Mouse (Mus musculus): ENCODE measurements around the gene Serpina16. TPM values are rescaled to one million over a fixed set of nuclear protein-coding genes. Genes with fewer than 3 reads are reported as not detected.
"Not testable (repeated sequence)": the region's sequence is repeated elsewhere in the genome, so short reads cannot be mapped to it uniquely, and the experiment has no call there.

Serpina16 gene
- polyA plus RNA-seq, 1 experiment from 2014 or later: not detected

DNA sequence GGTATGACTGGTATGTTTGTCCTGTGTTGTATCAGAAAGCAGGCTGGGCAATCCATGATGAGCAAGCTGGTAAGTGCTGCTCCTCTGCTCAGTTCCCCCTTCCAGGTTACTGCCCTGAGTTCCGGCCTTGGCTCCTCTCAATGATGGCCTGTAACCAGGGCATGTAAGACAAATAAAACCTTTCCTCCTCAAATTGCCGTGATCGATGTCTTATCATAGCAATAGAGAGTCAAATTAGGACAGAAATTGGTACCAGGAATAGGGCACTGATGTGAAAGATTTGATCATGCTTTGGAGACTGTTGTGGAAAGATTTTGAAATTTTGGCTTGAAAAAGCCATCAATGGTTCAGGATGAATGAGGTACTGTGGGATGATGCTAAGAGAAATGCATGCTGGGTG lies 10.7 kb downstream of the Serpina16 start:
- TF ChIP-seq EP300 (IDR thresholded peaks at IDR 0.05; ENCODE audit: low read depth) (no peak), CTCF (IDR thresholded peaks at IDR 0.05; ENCODE audit: low read depth) (no peak)
- Histone ChIP-seq H3K27ac (ENCODE audit: low read depth) (no peak overlapping the region), H3K4me1 (ENCODE audit: insufficient read depth) (0 out of 2 replicates have a peak, but pooled peaks cover 1% of the 10 kb centered on the region), H3K36me3 (replicated peaks; ENCODE audit: insufficient read depth, low read length) (no peaks in the 10 kb centered on the region), H3K9me3 (ENCODE audit: low read length) (0 out of 2 replicates have a peak, but pooled peaks cover 3% of the 10 kb centered on the region), H3K27me3 (ENCODE audit: insufficient read depth, low read length) (no peaks in the 10 kb centered on the region), H3K9ac (replicated peaks) (no peak overlapping the region), H3K4me2 (ENCODE audit: low read depth, low read length) (no peak overlapping the region), H3K4me3 (ENCODE audit: low read depth, low read length) (no peak overlapping the region)
- DNase-seq (no peak), ATAC-seq (no peak)
- WGBS (ENCODE audit: insufficient replicate concordance): 71% methylated on average over 3 of the region's 3 CpGs

DNA sequence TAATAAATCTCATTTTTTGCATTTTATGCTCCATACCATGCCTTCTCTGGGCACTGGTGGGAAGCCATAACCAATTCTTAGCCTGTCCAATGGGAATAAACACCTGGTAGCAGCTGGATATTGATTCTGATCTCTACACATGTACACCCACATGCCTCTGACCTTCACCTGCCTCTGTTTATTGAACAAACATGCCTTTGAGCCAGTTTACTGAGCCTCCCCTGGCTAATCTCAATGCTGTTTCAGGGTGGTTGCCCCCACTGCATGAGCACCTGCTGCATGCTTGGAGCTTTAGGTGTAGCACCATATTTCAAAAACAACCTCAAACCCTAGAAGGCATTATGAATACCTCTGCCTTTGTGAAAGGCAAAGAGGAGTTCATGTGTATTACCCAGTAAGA lies 13.9 kb downstream of the Serpina16 start:
- H3K4me1 ChIP-seq (ENCODE audit: insufficient read depth); H3K9ac ChIP-seq (replicated peaks); H3K4me3 ChIP-seq (ENCODE audit: low read depth, low read length); H3K36me3 ChIP-seq (replicated peaks; ENCODE audit: insufficient read depth, low read length); H3K9me3 ChIP-seq (ENCODE audit: low read length); DNase-seq; H3K27ac ChIP-seq (ENCODE audit: low read depth); H3K27me3 ChIP-seq (ENCODE audit: insufficient read depth, low read length); H3K4me2 ChIP-seq (ENCODE audit: low read depth, low read length): not testable (repeated sequence)
- ATAC-seq: peak; percentile 86

DNA sequence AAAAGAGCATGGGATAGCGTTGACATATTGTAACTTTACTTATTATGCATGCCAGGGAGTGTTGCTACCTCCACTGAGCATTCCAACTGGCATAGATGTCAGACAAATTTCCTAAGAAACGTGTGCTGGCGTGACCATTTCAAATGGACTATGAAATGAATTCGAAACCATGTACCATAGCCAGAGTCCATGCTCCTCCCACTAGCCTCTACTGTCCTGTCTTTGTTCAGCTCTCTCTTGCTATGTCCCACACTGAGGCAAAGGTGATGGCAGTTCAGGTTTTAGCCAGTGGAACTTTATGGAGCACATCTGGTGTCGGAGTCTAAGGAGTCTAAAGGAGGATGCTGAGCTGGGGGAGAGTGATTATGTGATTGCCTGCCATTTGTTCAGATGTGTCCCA lies 15.9 kb downstream of the Serpina16 start:
- H3K9ac ChIP-seq (replicated peaks): no peak overlapping the region
- no peaks in the 10 kb centered on the region for H3K36me3 ChIP-seq (replicated peaks; ENCODE audit: insufficient read depth, low read length)
- TF ChIP-seq CTCF (IDR thresholded peaks at IDR 0.05; ENCODE audit: low read depth) (no peak), EP300 (IDR thresholded peaks at IDR 0.05; ENCODE audit: low read depth) (no peak)
- no peak overlapping the region for H3K4me2 ChIP-seq (ENCODE audit: low read depth, low read length)
- H3K4me3 ChIP-seq (ENCODE audit: low read depth, low read length): no peak overlapping the region
- WGBS (ENCODE audit: insufficient replicate concordance): 70% methylated on average over 5 of the region's 5 CpGs
- H3K27ac ChIP-seq (ENCODE audit: low read depth): no peak overlapping the region
- H3K4me1 ChIP-seq (ENCODE audit: insufficient read depth): peaks cover 8% of the 10 kb centered on the region; the same call in 1 of the 2 replicates
- no peak for ATAC-seq
- no peak for DNase-seq
- no peaks in the 10 kb centered on the region for H3K27me3 ChIP-seq (ENCODE audit: insufficient read depth, low read length)
- no peaks in the 10 kb centered on the region for H3K9me3 ChIP-seq (ENCODE audit: low read length)

DNA sequence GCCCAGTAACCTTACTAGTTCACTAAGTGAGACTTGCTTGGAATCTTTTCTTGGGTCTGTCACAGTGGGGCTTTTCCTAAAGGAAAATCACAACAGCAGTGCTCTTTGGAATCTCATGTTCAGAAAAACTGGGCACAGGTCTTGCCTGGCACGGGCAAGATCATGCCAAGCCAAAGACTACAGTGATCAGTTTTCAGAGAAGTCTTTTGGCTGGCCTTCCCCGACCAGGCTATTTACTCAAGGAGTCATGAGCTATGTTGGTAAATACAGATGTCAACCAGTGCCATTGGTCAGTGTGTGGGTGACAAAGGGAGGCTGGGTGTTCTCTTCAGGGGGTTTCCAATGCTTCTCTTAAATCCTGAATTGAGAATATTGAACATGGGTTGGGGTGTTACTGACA lies 16.8 kb downstream of the Serpina16 start:
- H3K9me3 ChIP-seq (ENCODE audit: low read length): no peaks in the 10 kb centered on the region
- 65% methylated on average over 2 of the region's 2 CpGs for WGBS (ENCODE audit: insufficient replicate concordance)
- ATAC-seq (no peak), DNase-seq (no peak)
- H3K36me3 ChIP-seq (replicated peaks; ENCODE audit: insufficient read depth, low read length): no peaks in the 10 kb centered on the region
- H3K4me1 ChIP-seq (ENCODE audit: insufficient read depth): peaks cover 8% of the 10 kb centered on the region; the same call in 1 of the 2 replicates
- H3K4me3 ChIP-seq (ENCODE audit: low read depth, low read length): no peak overlapping the region
- TF ChIP-seq CTCF (IDR thresholded peaks at IDR 0.05; ENCODE audit: low read depth) (no peak), EP300 (IDR thresholded peaks at IDR 0.05; ENCODE audit: low read depth) (no peak)
- no peak overlapping the region for H3K27ac ChIP-seq (ENCODE audit: low read depth)
- no peak overlapping the region for H3K4me2 ChIP-seq (ENCODE audit: low read depth, low read length)
- H3K9ac ChIP-seq (replicated peaks): no peak overlapping the region
- H3K27me3 ChIP-seq (ENCODE audit: insufficient read depth, low read length): no peaks in the 10 kb centered on the region

DNA sequence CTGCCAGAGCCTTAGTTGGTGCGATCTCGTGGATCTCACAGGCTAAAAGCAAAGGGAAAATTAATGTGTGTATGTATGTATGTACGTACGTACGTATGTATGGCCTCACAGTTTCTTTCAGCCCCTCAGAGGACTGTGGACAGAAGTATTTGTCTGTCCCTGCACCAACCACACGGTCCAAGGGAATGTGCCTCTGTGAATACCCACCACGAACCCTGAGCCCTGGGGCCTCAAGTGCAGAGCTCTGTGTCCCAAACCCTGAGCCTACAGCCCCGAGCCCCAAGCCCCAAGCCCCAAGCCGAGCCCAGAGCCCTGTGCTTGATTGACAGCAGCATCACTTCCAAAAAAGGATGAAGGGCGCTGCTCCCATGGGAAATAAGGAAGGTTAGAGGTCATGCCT lies 17.9 kb downstream of the Serpina16 start:
- no peaks in the 10 kb centered on the region for H3K9me3 ChIP-seq (ENCODE audit: low read length)
- TF ChIP-seq CTCF (IDR thresholded peaks at IDR 0.05; ENCODE audit: low read depth) (no peak), EP300 (IDR thresholded peaks at IDR 0.05; ENCODE audit: low read depth) (no peak)
- DNase-seq: no peak
- H3K4me3 ChIP-seq (ENCODE audit: low read depth, low read length): no peak overlapping the region
- H3K4me1 ChIP-seq (ENCODE audit: insufficient read depth): peaks cover 8% of the 10 kb centered on the region; the same call in 1 of the 2 replicates
- H3K9ac ChIP-seq (replicated peaks): no peak overlapping the region
- 69% methylated on average over 10 of the region's 10 CpGs for WGBS (ENCODE audit: insufficient replicate concordance)
- H3K36me3 ChIP-seq (replicated peaks; ENCODE audit: insufficient read depth, low read length): no peaks in the 10 kb centered on the region
- no peak overlapping the region for H3K4me2 ChIP-seq (ENCODE audit: low read depth, low read length)
- no peak for ATAC-seq
- H3K27me3 ChIP-seq (ENCODE audit: insufficient read depth, low read length): no peaks in the 10 kb centered on the region
- no peak overlapping the region for H3K27ac ChIP-seq (ENCODE audit: low read depth)

DNA sequence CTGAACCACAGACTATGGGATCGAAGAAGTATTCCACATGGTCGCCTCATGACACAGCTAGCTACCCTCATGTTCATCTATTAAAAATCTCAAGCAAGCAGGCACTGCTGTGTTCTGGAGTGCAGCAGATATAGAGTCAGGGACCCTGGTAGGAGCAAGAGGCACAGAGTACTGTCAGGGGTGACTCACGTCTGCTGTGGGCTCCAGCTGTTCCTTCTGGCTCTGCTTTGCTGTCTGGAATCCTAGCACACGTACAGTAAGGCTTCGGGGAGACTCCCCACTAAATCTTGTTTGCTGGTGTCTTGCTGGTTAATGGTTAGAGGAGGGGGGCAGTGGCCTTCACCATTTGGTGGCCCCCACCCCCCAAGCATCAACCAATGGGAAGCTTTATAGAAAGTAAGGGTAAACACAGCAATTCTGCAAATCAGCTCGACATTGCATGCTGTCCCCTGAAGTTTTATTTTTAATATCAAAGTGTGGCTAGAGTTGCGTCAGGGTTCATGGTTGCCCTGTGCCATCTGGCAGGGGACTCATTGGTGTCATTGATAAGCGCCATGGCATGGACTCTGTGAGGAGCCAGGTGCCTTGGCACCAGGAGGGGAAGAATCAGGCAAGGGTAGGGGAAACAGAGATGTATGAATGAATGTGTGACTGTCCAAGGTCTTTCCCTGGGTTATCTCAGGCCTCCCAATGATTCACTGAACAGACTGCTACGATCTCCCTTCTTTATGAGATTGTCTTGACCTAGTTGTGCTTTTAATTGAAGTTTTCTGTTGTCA lies 18.9 kb downstream of the Serpina16 start, which contains the start of gene Serpina6:
Serpina6 (minus strand) TSS at position 365 of the 779 bp plus-strand sequence.
- Histone ChIP-seq H3K4me3 (ENCODE audit: low read depth, low read length) (no peak within 1 kb of the TSS), H3K9me3 (ENCODE audit: low read length) (no peaks in the 10 kb centered on the region), H3K36me3 (replicated peaks; ENCODE audit: insufficient read depth, low read length) (no peaks in the 10 kb centered on the region), H3K27me3 (ENCODE audit: insufficient read depth, low read length) (no peaks in the 10 kb centered on the region), H3K27ac (ENCODE audit: low read depth) (no peak within 1 kb of the TSS), H3K4me2 (ENCODE audit: low read depth, low read length) (no peak within 1 kb of the TSS), H3K9ac (replicated peaks) (no peak within 1 kb of the TSS), H3K4me1 (ENCODE audit: insufficient read depth) (peaks cover 8% of the 10 kb centered on the region; the same call in 1 of the 2 replicates)
- WGBS (ENCODE audit: insufficient replicate concordance): 51% methylated on average over 9 of the region's 9 CpGs
- TF ChIP-seq CTCF (IDR thresholded peaks at IDR 0.05; ENCODE audit: low read depth) (no peak), EP300 (IDR thresholded peaks at IDR 0.05; ENCODE audit: low read depth) (no peak)
- ATAC-seq (no peak), DNase-seq (no peak)
